Mouse (Mus musculus) cortical plate, adult 2 months (tissue): ENCODE results near the gene Gm20809. TPM values are rescaled to one million over a fixed set of nuclear protein-coding genes. Genes with fewer than 3 reads are reported as not detected.
"Not testable (repeated sequence)": the region's sequence is repeated elsewhere in the genome, so short reads cannot be mapped to it uniquely, and the experiment has no call there.

Experiments used
- H3K27ac ChIP-seq: fragments of 200-500 bp; 2 replicates; pipeline ENCODE4 v1.5.1; 2012; ENCODE audit warnings: low read length, control low read depth, inconsistent platforms; ENCODE audit not compliant: insufficient read depth
- H3K4me1 ChIP-seq: fragments of 200-500 bp; 2 replicates; pipeline ENCODE4 v1.6.1; 2011; ENCODE audit warnings: low read length; ENCODE audit not compliant: control insufficient read depth, insufficient read depth
- H3K4me3 ChIP-seq: fragments of 200-500 bp; 2 replicates; pipeline ENCODE4 v1.5.1; 2011; ENCODE audit warnings: mild to moderate bottlenecking, low read length, control low read depth; ENCODE audit not compliant: insufficient read depth
- polyA plus RNA-seq: library from polyadenylated mRNA; depleted of rRNA; stranded (reverse); fragments of >200 nt; gene quantifications from 2 replicates; pipeline ENCODE4 v1.2.3, GENCODE M21; 2012; rRNA removed

Gm20809 gene
- not detected in 2 replicates for polyA plus RNA-seq

GRCm38 (mm10) chrY:24454757-24455156, at the start of gene Gm20809:
TSS of gene Gm20809 (plus strand) at chrY:24455057.
- not testable (repeated sequence) for H3K27ac ChIP-seq, H3K4me1 ChIP-seq, H3K4me3 ChIP-seq
